13 mouse cellular contexts compared by ENCODE assay signal in genomic region chr14:61880514-61881259, GRCm38 (mm10).
A peak's percentile ranks its signal among the peaks of the same experiment; 100 is the strongest.
DNase-seq lines count a peak whose midpoint lies in the region; ATAC-seq lines count a peak whose summit lies in the region.
"Had no signal": no experiment of that assay in that cellular context is flagged by ENCODE, and none has a peak within 500 bp of the region (broad histone marks: within the 10 kb centered on the region; RNA-seq: fewer than 3 reads in every experiment).

No protein-coding gene starts in this region.

- H3K27ac ChIP-seq in hindbrain, embryonic 11.5 days (ENCODE audit: low read depth, low read length) = no peak overlapping the region
- H3K27ac ChIP-seq in hindbrain, embryonic 12.5 days = no peak overlapping the region
- H3K27ac ChIP-seq in limb, embryonic 13.5 days = peak overlapping the region; percentile 22; the same call in 1 of the 2 replicates
- H3K27ac ChIP-seq in hindbrain, embryonic 10.5 days = no peak overlapping the region

- peak; percentile 14 for DNase-seq in adrenal gland, postnatal 14 days
- no peak for DNase-seq in adrenal gland, adult 8-10 months
- DNase-seq in hindbrain, embryonic 11.5 days (ENCODE audit: low spot score) = peak; percentile 5
- DNase-seq in MN1 (ENCODE audit: low spot score) = peak; percentile 90
- DNase-seq in hindbrain, embryonic 10.5 days (ENCODE audit: low spot score) = no peak
- DNase-seq in cerebellum, postnatal 14 days = no peak
- DNase-seq: adrenal gland, postnatal 10 days; cerebellum, adult 11-12 months; forebrain, postnatal 0 days; kidney, postnatal 4 days had no signal

- 70% methylated on average over 9 of the region's 9 CpGs for WGBS in hindbrain, embryonic 11.5 days
- whole genome bisulfite sequencing in hindbrain, embryonic 12.5 days = 59% methylated on average over 9 of the region's 9 CpGs
- WGBS in limb, embryonic 13.5 days = 37% methylated on average over 9 of the region's 9 CpGs
- WGBS in hindbrain, embryonic 10.5 days = 69% methylated on average over 9 of the region's 9 CpGs

- H3K4me1 ChIP-seq in hindbrain, embryonic 11.5 days (replicated peaks; ENCODE audit: control insufficient read depth, insufficient read depth, low read length) = no peaks in the 10 kb centered on the region
- H3K4me1 ChIP-seq in hindbrain, embryonic 12.5 days = no peaks in the 10 kb centered on the region
- peaks cover 25% of the 10 kb centered on the region for H3K4me1 ChIP-seq in limb, embryonic 13.5 days
- no peaks in the 10 kb centered on the region for H3K4me1 ChIP-seq in hindbrain, embryonic 10.5 days (replicated peaks)
- H3K4me1 ChIP-seq: megakaryocyte, embryonic 14.5 days had no signal

- H3K9ac ChIP-seq in hindbrain, embryonic 11.5 days (ENCODE audit: low read depth, low read length) = no peak overlapping the region
- H3K9ac ChIP-seq in hindbrain, embryonic 12.5 days = no peak overlapping the region
- H3K9ac ChIP-seq in limb, embryonic 13.5 days = no peak overlapping the region
- H3K9ac ChIP-seq: forebrain, postnatal 0 days had no signal

- no peaks in the 10 kb centered on the region for H3K36me3 ChIP-seq in hindbrain, embryonic 11.5 days (ENCODE audit: control insufficient read depth, insufficient read depth, low read length)
- H3K36me3 ChIP-seq in hindbrain, embryonic 12.5 days = no peaks in the 10 kb centered on the region
- no peaks in the 10 kb centered on the region for H3K36me3 ChIP-seq in limb, embryonic 13.5 days
- no peaks in the 10 kb centered on the region for H3K36me3 ChIP-seq in hindbrain, embryonic 10.5 days

- no peak for ATAC-seq in hindbrain, embryonic 11.5 days (ENCODE audit: low FRiP score)
- no peak for ATAC-seq in hindbrain, embryonic 12.5 days (ENCODE audit: low FRiP score)
- peak; percentile 64 for ATAC-seq in limb, embryonic 13.5 days (ENCODE audit: low FRiP score, low read depth)
- ATAC-seq: forebrain, postnatal 0 days had no signal

- H3K9me3 ChIP-seq in hindbrain, embryonic 11.5 days (ENCODE audit: control insufficient read depth, low read length) = no peaks in the 10 kb centered on the region
- H3K9me3 ChIP-seq in hindbrain, embryonic 12.5 days (replicated peaks) = no peaks in the 10 kb centered on the region
- no peaks in the 10 kb centered on the region; the same call in 1 of the 2 replicates for H3K9me3 ChIP-seq in limb, embryonic 13.5 days
- no peaks in the 10 kb centered on the region for H3K9me3 ChIP-seq in hindbrain, embryonic 10.5 days

- no peak overlapping the region for H3K4me3 ChIP-seq in hindbrain, embryonic 11.5 days (ENCODE audit: low read depth, low read length)
- no peak overlapping the region for H3K4me3 ChIP-seq in hindbrain, embryonic 12.5 days
- H3K4me3 ChIP-seq in limb, embryonic 13.5 days = no peak overlapping the region
- no peak overlapping the region for H3K4me3 ChIP-seq in hindbrain, embryonic 10.5 days
- H3K4me3 ChIP-seq: megakaryocyte, embryonic 14.5 days had no signal

- H3K27me3 ChIP-seq in hindbrain, embryonic 11.5 days (ENCODE audit: control insufficient read depth, insufficient read depth, low read length) = no peaks in the 10 kb centered on the region
- H3K27me3 ChIP-seq in hindbrain, embryonic 12.5 days = no peaks in the 10 kb centered on the region
- H3K27me3 ChIP-seq in limb, embryonic 13.5 days = no peaks in the 10 kb centered on the region
- no peaks in the 10 kb centered on the region for H3K27me3 ChIP-seq in hindbrain, embryonic 10.5 days (ENCODE audit: insufficient read depth, poor library complexity, severe bottlenecking)
- H3K27me3 ChIP-seq: megakaryocyte, embryonic 14.5 days had no signal

- no peak overlapping the region for H3K4me2 ChIP-seq in hindbrain, embryonic 11.5 days (replicated peaks; ENCODE audit: low read depth, low read length)
- H3K4me2 ChIP-seq in hindbrain, embryonic 12.5 days (replicated peaks) = no peak overlapping the region
- peak overlapping the region; percentile 7; the same call in 1 of the 2 replicates for H3K4me2 ChIP-seq in limb, embryonic 13.5 days (replicated peaks)

Comparison
In these comparisons a context has a peak if more than half of its experiments do, and no peak if none do; other contexts are left out.
1. DNase-seq: peak in adrenal gland, postnatal 14 days (single experiment), hindbrain, embryonic 11.5 days (single experiment) and MN1 (single experiment); none in adrenal gland, adult 8-10 months (single experiment), hindbrain, embryonic 10.5 days (single experiment) and cerebellum, postnatal 14 days (0 of 2).